Mouse (Mus musculus) 3134 (cell line): ENCODE results near the gene Gm42674.

Experiments
- DNase-seq: peaks from one replicate; pipeline ENCODE4 v3.0.0-alpha.2; 2011; ENCODE audit warnings: low spot score; ENCODE audit not compliant: insufficient read length; ENCODE audit errors: extremely low read depth

Gm42674 gene

GRCm38 (mm10) chr3:90617586-90617985, 15.9 kb downstream of the Gm42674 start:
- DNase-seq: no peak

- DNase-seq: no peak
Observed at GRCm38 (mm10) chr3:90621552-90621951, 19.8 kb downstream of the Gm42674 start.

DNA sequence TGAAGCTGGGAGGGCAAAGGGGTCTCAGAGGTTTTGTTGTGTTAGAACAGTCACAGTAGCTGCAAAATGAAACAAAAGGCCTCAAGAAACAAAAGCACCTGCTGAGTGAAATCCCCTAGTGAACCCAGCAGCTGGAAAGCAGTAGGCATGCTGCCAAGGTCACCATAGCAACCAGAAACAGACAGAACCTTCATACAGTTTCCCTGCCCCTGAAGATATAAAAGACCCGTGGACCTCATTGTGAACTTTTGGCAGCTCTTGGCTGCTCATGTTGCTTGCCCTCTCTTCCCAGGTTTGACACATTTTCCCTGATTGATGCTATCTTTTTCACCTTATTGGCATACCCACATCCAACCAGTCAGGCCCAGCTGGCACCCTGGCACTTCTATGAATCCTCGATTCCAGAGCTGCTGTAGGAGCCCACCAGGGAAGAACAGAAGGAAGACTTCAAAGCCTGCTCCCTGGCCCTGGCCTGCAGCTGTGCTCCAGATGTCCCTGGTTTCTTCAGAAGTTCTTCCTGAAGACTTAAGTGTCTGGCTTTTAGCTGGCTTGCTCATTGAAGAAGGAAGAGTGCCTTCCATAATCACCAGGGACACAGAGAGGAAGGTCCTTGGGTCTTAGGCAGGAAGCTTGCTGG, 21.8 kb downstream of the Gm42674 start:
- no peak for DNase-seq

GRCm38 (mm10) chr3:90625496-90625895, 23.8 kb downstream of the Gm42674 start:
- DNase-seq: no peak

GRCm38 (mm10) chr3:90626266-90627021, 24.7 kb downstream of the Gm42674 start:
- DNase-seq: no peak

DNA sequence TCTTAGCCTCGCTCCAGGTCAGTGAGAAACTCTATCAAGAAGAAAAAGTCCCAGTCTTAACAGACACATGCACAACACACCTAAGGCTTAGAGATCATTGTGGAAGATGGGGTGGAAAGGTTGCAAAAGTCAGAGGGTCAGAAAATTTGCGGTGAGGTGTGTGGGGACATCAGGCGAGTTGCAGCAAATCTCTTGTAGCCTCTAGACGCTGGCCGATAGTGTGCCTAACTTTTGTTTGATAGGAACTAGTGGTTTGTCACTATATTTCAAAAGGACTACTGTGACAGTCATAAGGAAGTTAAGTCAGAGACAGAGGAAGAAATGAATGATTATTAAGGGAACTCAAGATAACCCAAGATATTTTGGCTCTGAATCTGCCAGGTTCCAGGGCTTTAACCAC, 25.7 kb downstream of the Gm42674 start:
- DNase-seq: no peak

GRCm38 (mm10) chr3:90627807-90628206, 26.1 kb downstream of the Gm42674 start:
- no peak for DNase-seq

DNA sequence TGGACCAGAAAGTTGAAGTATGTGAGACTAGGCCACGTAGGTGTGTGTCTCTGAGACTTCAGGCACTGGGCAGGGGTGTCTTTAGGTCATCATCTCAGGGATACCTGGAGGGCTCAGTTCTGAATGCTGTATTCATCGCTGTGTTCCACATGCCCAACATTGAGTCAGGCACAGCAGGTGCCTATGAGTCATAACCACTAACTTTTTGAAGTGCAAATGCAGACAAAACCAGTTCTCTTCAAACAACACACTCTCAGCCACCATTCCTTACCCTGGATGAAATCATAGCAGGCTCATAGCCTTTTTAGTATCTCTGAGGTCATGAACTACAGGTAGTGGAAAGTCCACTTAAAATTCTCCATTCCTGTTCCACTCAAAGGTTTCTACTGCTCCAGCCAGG, 27.6 kb downstream of the Gm42674 start:
- no peak for DNase-seq

GRCm38 (mm10) chr3:90631984-90632383, 30.3 kb downstream of the Gm42674 start:
- no peak for DNase-seq

DNA sequence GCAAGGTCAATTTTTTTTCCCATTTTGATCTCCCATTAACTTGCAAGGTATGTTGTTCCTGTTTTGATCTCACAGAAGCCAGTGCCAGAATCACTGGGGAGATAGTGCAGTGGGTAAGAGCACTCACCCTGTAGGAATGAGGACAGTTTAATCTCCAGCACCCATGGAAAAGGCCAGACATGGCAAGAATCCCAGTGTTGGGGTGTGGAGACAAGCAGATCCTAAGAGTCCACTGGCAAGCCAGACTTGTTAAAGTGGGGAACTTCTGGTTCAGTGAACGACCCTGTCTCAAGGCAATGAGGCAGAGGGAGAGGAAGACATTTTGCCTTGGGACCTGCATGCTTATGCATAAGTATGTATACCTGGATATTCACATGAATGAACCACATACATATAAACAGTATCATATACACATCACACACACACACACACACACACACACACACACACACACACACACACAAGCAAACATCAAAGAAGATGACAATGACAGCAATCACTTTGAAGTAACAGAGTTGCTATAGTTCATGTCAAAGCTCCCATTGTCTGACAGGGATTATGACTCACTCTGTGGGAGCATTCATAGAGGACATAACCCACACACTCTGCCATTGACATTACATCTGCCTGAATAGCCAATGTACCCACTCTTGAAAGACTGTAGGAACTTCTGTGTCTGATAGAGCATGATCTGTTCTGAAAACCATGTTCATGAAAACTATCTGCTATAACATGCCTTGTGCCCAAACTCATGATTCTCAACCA, 37.0 kb downstream of the Gm42674 start:
- DNase-seq: peak; percentile 18

GRCm38 (mm10) chr3:90639511-90640154, 37.9 kb downstream of the Gm42674 start:
- DNase-seq: peak; percentile 22

- no peak for DNase-seq
Observed at GRCm38 (mm10) chr3:90640981-90641380, 39.3 kb downstream of the Gm42674 start.

GRCm38 (mm10) chr3:90644220-90644619, 42.5 kb downstream of the Gm42674 start:
- no peak for DNase-seq

DNA sequence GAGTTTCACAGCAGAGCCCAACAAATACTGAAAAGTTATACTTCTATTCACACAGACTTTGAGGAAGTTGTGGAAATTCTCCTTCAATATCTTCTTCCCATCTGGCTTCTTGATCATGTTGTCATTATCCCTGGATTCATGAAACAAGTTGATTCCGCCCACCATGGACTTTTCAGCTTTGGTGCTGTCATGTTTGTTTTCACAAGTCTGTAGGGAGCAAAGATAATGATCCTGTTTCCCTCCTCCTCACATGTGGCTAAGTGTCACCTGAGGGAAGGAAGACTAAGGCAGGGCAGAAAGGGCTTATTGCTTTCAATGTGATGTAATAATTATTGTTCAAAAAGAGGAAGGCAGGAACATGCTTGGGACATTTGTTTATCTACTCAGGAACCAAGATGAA, 45.6 kb downstream of the Gm42674 start:
- DNase-seq: no peak

GRCm38 (mm10) chr3:90648981-90649380, 47.3 kb downstream of the Gm42674 start:
- no peak for DNase-seq

- no peak for DNase-seq
Observed at GRCm38 (mm10) chr3:90649832-90650231, 48.1 kb downstream of the Gm42674 start.

DNA sequence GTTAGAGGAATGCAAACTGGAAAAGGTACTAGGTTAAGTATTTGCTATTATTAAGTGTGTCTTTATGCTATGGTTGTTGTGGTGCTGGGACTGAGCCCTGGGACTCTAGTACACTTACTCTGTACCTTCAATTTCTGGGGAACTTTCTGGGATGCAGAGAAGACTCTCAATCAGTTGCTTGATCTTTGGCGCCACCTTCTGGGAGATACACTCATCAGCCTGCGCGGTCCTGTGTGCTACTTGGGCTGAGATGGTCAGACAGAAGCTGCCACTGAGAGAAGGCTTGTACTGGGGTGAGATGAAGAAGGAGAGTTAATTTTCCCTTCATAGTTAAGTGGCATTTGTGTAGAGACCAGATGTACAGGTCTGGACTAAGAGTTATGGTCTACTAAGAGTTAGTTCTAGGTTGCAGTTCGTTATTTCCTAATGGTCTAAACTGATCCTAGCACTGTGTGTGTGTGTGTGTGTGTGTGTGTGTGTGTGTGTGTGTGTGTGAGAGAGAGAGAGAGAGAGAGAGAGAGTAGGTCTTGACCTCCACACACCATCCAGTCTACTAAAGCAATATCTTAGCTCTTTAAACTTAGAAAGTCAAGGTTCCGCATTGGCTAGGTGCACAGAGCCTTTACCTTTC, 51.3 kb downstream of the Gm42674 start:
- DNase-seq: peak; percentile 28

- DNase-seq: peak; percentile 43
Observed at GRCm38 (mm10) chr3:90653717-90654116, 52.0 kb downstream of the Gm42674 start, which contains the start of gene S100a7a. Gene S100a7a (plus strand): TSS chr3:90654017.
